Mouse (Mus musculus) gastrocnemius, postnatal 36 days (tissue): ENCODE measurements around the gene Camk2d. TPM values are rescaled to one million over a fixed set of nuclear protein-coding genes. Genes with fewer than 3 reads are reported as not detected.

ENCODE experiments used
- DNase-seq, 2 experiments: peaks; one replicate each; pipeline ENCODE4 v3.0.0; 2022
- intact Hi-C: fragments of 180-260 bp; cut with DNase I; formaldehyde crosslinking; loops from one replicate; pipeline ENCODE4 v1.15.1; 2025
- long read RNA-seq, 2 experiments: library from polyadenylated mRNA; stranded (forward); transcript quantifications; one replicate each; pipeline ENCODE4 v2.0.0; 2021
- total RNA-seq, 2 experiments: library from RNA; stranded (reverse); gene quantifications; 2 replicates each; pipeline ENCODE4 v1.2.3; 2021

Camk2d gene
- 10 to 100 TPM; 57.7 to 70.2 TPM for total RNA-seq
- long read RNA-seq, experiment 1, full-length matches to known transcripts: 3 of 43 reads
- long read RNA-seq, experiment 1, partial matches to known transcripts: 12 of 43 reads
- long read RNA-seq, experiment 1, other reads (novel, unspliced or antisense): 28 of 43 reads
- long read RNA-seq, experiment 2, full-length matches to known transcripts: 10 of 48 reads
- long read RNA-seq, experiment 2, partial matches to known transcripts: 12 of 48 reads
- long read RNA-seq, experiment 2, other reads (novel, unspliced or antisense): 26 of 48 reads

DNA sequence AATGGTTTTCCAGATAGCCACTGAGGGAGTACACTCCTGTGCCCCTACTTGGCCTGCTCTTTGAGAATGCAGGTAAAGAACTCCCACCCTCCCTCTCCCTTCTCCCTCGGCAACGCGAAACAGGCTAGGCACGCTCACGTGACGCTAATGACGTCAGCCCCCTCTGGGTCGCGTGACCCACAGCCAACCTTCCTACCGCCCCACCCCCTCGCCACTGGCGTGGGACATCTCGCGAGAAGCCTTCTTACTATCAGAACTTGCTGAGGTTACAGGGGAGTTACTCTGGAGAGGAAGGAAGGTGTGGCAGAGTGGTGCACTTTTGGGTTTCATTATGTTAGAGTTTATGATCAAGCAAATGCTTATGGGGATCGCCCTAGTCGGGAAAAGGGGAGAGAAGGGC is at the start of gene Camk2d:
TSS of gene Camk2d (plus strand) at position 217 of the 400 bp plus-strand sequence.
- DNase-seq: peak; percentile 93 to 97
- intact Hi-C loops: loop anchor here (1.0 to 2.0 kb wide), 2 partner anchors 99 to 175 kb away; no protein-coding TSS in a partner anchor

GRCm38 (mm10) chr3:126547941-126548340 is 48.2 kb upstream of the Camk2d start:
- intact Hi-C loops: no loop called here
- no peak for DNase-seq

DNA sequence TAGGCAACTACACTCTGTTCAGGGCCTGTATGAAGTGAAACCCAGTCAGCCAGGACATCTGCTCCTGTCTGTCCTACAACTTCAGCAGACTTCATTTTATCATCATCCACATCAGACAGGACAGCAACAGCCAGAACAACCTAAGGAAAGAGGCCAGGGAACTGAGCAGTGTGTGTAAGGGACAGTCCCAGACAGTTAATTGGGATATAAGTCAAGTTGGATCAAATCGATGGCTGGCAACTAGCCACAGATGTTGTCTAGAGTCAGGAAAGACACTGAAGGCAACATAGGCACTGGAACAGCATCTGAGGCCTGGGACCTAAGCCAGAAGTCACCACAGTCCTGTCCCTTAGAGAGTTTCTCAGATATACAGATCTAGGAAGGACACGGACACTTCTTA is 32.5 kb upstream of the Camk2d start:
- no peak for DNase-seq
- intact Hi-C loops: no loop called here

DNA sequence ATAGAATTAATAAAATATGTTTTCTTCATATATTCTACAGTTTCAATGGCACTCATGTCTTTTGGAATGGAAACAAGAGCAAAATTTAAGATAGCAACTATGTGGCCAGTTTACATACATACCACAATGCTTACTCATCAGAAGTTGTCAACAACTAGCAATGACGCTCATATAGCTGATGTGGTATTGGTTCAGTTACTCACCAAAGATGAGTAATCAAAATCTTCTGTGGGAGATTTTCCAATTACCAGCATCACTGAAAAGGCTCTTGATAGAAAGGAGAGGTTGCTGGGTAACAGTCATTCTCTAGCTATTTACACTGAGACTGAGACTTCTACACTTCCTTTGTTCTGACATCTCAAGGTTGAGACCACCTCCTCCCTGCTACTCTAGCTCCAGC is 25.5 kb upstream of the Camk2d start:
- intact Hi-C loops: no loop called here
- no peak for DNase-seq

- no peak for DNase-seq
- intact Hi-C loops: no loop called here
Measured at GRCm38 (mm10) chr3:126572915-126573314, 23.2 kb upstream of the Camk2d start.

- intact Hi-C loops: loop anchor here (5.0 kb wide), 2 partner anchors 196 to 326 kb away; no protein-coding TSS in a partner anchor
- no peak for DNase-seq
Measured at GRCm38 (mm10) chr3:126575927-126576326, 20.2 kb upstream of the Camk2d start.

DNA sequence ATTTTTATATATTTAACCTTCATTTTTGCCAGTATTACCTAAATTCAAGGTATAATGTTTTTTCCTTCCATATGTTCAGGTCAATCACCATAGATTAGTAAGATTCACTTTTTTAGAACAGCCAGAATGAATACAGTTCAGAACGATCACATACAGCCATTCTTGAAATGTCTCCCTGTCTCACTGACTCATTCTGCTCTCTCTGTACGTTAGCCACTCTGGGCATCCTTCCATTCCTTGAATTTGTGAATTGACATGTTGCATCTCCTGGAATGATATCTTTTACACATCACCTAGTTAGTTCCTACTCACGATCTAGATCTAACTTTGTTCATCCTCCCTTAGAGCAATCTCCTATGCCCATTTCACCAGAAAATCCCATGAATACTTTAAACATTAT is 10.0 kb upstream of the Camk2d start:
- no peak for DNase-seq
- intact Hi-C loops: no loop called here

GRCm38 (mm10) chr3:126587477-126587876 is 8.6 kb upstream of the Camk2d start:
- intact Hi-C loops: no loop called here
- peak in 1 of 2 experiments; percentile 11 for DNase-seq

DNA sequence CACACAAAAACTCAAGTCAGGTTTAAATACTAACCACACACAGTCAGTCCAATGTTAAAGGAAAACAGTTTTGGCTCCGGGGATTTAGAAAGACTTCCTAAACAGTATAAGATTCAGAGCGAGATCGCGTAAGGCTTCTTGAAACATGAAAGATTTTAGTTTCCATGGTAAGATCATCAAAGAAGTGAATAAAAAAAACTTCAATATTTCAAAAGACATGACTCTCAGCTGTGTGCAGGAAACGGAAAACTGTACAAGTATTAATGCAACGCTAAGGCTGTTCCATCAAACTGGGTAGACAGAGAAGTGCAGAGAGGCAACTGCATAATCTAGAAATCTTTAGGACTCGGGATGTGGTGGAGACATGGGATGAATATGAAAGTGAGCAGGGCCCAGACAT is 6.5 kb upstream of the Camk2d start:
- intact Hi-C loops: no loop called here
- DNase-seq: no peak

DNA sequence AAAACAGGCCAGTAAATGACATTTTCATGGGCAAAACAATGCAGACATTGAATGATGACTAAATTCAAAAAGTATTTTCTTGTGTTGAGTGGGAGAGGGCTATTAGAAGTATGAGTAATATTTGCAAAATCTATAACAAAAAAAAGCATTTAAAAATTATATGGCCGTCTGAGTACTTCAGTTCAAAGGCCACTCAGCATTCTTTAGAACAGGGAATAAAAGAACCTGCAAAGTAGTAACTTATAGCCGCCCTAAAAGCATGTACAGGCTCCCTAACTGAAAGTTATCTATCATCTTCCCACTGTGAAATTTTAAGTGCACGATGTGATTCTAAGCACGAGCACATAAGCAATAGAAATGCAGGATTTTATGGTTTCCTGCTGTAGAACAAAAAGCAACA is 646 bp upstream of the Camk2d start:
- no peak for DNase-seq
- intact Hi-C loops: no loop called here

DNA sequence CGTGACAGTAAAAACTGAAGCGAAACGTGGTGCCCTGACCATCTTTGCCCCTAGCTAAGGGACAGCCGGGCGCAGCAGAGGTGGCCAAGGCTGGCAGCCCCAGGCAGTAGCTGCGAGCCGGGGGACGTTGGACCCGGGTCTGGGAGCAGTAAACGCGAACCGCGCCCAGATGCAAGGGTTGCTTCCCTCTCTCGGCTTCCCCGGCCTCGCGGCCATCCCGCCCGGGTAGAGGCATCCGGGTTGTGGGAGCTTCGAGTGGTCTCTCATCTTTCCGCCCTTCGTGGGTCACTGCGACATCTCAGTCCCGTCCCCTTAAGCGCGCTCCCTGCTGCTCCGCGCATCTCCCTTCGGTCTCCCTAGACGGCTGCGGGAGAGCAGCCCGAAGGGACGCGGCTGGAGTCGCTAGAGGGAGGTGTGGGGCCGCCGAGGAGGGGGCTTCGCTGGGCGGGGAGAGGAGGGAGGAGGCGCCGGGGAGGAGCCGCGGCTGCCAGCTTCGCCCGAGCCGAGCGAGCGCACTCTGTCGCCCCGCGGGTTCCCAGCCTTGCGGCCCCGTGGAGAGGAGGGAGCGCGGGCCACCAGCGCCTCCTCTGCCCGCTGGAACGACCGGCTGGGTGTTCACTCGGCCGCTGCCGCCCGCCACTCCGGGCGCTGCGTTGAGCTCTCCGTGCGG is 524 bp downstream of the Camk2d start:
- peak; percentile 82 for DNase-seq
- intact Hi-C loops: loop anchor here (1.0 to 2.0 kb wide), 2 partner anchors 98 to 175 kb away; no protein-coding TSS in a partner anchor

DNA sequence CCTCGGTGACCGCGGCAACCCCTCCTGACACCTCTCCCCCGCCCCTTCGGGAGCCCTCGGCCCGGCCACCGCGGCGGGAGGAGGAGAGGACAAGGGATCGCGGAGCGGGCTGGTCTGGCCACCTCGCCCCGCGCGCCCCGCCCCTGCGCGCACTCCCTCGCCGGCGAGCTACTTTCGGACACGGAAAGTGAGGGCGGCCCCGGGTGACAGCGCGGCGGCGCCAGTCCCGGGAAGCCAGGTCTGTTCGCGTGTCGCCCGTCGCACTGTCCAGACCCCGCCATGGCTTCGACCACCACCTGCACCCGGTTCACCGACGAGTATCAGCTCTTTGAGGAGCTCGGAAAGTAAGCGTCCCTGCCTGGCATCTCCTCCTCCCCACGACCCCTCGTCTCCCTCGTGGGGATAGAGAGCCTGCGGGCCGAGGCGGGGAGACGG is 1.1 kb downstream of the Camk2d start:
- intact Hi-C loops: loop anchor here (2.0 kb wide), 1 partner anchor 98 kb away; no protein-coding TSS in a partner anchor
- DNase-seq: peak; percentile 73 to 81

DNA sequence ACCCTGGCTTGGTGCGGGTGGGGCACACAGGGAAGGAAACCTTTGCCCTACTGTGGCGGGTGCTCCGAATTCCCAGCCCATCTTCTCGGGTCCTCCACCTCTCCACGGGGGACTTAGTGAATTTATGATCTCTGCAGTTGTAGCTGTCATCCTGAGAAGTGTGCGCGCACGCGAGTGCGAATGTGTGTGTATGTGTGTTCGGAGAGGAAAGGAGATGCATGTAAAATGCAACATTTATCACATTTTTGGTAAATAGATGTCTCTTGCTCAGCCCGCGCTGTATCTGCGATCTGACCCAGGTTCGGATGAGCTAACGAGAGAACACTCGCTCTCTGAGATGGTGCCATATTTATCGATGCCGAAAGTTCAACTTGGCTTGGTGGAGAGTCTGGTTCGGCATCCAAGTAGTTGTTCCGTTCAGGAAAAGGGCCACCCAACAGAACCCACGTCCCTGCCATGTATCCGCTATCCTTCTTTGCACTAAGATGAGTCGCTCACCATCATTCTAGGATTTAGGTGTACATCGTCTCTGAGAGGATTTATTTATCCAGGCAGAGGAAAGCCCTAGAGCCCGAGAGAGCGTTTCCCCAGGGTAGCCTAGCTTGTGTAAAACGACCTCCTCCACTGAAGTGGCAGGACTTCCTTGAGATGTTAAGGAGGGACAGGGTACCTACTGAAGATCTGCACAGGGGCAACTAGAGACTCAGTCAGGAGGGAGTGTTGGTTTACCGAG is 1.7 kb downstream of the Camk2d start:
- intact Hi-C loops: loop anchor here (2.0 kb wide), 1 partner anchor 97 kb away; no protein-coding TSS in a partner anchor
- DNase-seq: no peak

GRCm38 (mm10) chr3:126598329-126598676 is 2.2 kb downstream of the Camk2d start:
- DNase-seq: no peak
- intact Hi-C loops: no loop called here

GRCm38 (mm10) chr3:126598881-126599280 is 2.8 kb downstream of the Camk2d start:
- intact Hi-C loops: no loop called here
- DNase-seq: no peak

GRCm38 (mm10) chr3:126599335-126599734 is 3.2 kb downstream of the Camk2d start:
- intact Hi-C loops: no loop called here

GRCm38 (mm10) chr3:126599936-126600335 is 3.8 kb downstream of the Camk2d start:
- DNase-seq: no peak
- intact Hi-C loops: no loop called here

More at GRCm38 (mm10) chr3:126599335-126599734, 3.2 kb downstream of the Camk2d start:
- no peak for DNase-seq

- intact Hi-C loops: no loop called here
- no peak for DNase-seq
Measured at GRCm38 (mm10) chr3:126602772-126603171, 6.7 kb downstream of the Camk2d start.

DNA sequence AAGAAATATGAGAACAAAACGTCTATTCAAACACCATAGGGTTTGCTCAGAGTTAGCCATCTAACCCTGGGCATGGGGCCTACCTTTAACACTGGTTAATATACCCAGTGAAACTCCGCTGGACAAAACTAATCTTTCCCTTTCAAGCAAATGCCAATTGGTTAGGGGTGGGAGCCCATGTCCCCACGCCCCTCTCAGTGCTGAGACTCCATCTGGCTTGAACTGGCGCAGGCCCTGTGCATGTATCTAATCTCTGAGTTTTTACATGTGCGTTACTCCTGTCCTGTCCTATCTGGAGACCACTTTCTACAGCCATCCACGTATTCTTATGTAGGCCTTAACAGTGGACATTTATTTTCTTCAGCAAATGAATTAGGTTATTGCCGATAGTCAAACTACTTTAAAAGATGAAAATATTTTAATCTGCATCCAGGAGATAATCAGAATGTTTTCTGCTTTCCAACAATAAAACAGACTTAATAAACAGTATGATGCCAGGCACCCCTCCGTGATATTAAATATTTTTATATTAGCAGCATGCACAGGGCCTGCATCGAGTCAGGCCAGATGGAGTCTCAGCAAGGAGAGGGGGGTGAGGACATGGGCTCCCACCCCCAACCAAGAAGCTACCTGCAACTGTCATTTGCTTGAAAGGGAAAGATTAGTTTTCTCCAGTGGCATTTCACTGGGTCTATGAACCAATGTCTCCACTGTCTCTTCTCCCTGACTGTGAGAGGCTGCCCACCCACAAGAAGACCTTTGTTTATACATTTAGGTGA is 8.7 kb downstream of the Camk2d start:
- intact Hi-C loops: no loop called here

GRCm38 (mm10) chr3:126609310-126609709 is 13.2 kb downstream of the Camk2d start:
- intact Hi-C loops: no loop called here
- no peak for DNase-seq

More for the DNA sequence above, 8.7 kb downstream of the Camk2d start:
- DNase-seq: no peak
